Mouse (Mus musculus) spleen, adult 2 months (tissue): ENCODE data around the gene Zfp90.

Experiments used
- CTCF ChIP-seq: fragments of 200-500 bp; IDR thresholded peaks from 2 replicates; pipeline ENCODE4 v1.5.1; 2011; ENCODE audit warnings: mild to moderate bottlenecking, inconsistent platforms; ENCODE audit not compliant: insufficient read depth, insufficient read length, insufficient replicate concordance; ENCODE audit errors: extremely low read depth
- POLR2A ChIP-seq: fragments of 200-500 bp; IDR thresholded peaks from 2 replicates; pipeline ENCODE4 v1.6.1; 2011; ENCODE audit warnings: low read depth, low read length, inconsistent platforms

GRCm38 (mm10) chr8:106432954-106433570, 17.9 kb downstream of the Zfp90 start:
- TF ChIP-seq POLR2A = no peak
- TF ChIP-seq CTCF = peak; percentile 99
